Mouse (Mus musculus) forebrain, postnatal 0 days (tissue): ENCODE data around the gene Sfxn5. TPM values are rescaled to one million over a fixed set of nuclear protein-coding genes. Genes with fewer than 3 reads are reported as not detected.

Experiments used
- ATAC-seq: fragments of 200-750 bp; cut with Nextera tagmentation; 2 replicates; pipeline ENCODE4 v1.8.0; 2017; ENCODE audit warnings: mild to moderate bottlenecking, moderate library complexity
- DNase-seq: peaks from one replicate; pipeline ENCODE4 v3.0.0-alpha.2; 2015
- H3K27ac ChIP-seq: fragments of 300-500 bp; sonication (generic); 2 replicates; pipeline ENCODE4 v1.5.1; 2014; ENCODE audit warnings: low read depth, mild to moderate bottlenecking, antibody characterized with exemption, low read length, moderate library complexity, mixed read lengths
- H3K27me3 ChIP-seq: fragments of 300-500 bp; sonication (generic); 2 replicates; pipeline ENCODE4 v1.6.1; 2014; ENCODE audit warnings: mild to moderate bottlenecking, low read length, mixed read lengths; ENCODE audit not compliant: insufficient read depth
- H3K36me3 ChIP-seq: fragments of 300-500 bp; sonication (generic); 2 replicates; pipeline ENCODE4 v1.6.1; 2014; ENCODE audit warnings: mild to moderate bottlenecking, moderate library complexity; ENCODE audit not compliant: insufficient read depth
- H3K4me1 ChIP-seq: fragments of 300-500 bp; sonication (generic); 2 replicates; pipeline ENCODE4 v1.6.1; 2014; ENCODE audit warnings: antibody characterized with exemption; ENCODE audit not compliant: insufficient read depth
- H3K4me2 ChIP-seq: fragments of 300-500 bp; sonication (generic); 2 replicates; pipeline ENCODE4 v1.6.1; 2014; ENCODE audit warnings: low read depth, mild to moderate bottlenecking, moderate library complexity
- H3K4me3 ChIP-seq: fragments of 300-500 bp; sonication (generic); 2 replicates; pipeline ENCODE4 v1.5.1; 2014; ENCODE audit warnings: low read depth, low read length, mixed read lengths
- H3K9ac ChIP-seq: fragments of 300-500 bp; sonication (generic); 2 replicates; pipeline ENCODE4 v1.6.1; 2014; ENCODE audit warnings: mild to moderate bottlenecking
- H3K9me3 ChIP-seq: fragments of 300-500 bp; sonication (generic); 2 replicates; pipeline ENCODE4 v1.6.1; 2016; ENCODE audit warnings: low read length
- CTCF ChIP-seq: sonication (generic); IDR thresholded peaks from 2 replicates; pipeline ENCODE4 v1.5.1; 2016; ENCODE audit warnings: antibody characterized with exemption, control low read depth, low read depth
- WGBS: fragments of 180-500 bp; shearing (Covaris S2); extraction: QIAGEN DNeasy Blood & Tissue Kit; methylation state at CpG from one replicate; pipeline ENCODE4 v1.1.7; 2014; 5-methylcytosine and 5-hydroxymethylcytosine counted together
- polyA plus RNA-seq: library from polyadenylated mRNA; unstranded; fragments of >200 nt; fragmentation: Nextera tagmentation; extraction: Ambion mirVana; gene quantifications from 2 replicates; pipeline ENCODE4 v1.2.1, GENCODE M21; 2015
- total RNA-seq: library from RNA; depleted of rRNA; stranded (reverse); fragments of >200 nt; gene quantifications from 2 replicates; pipeline ENCODE4 v1.2.3, GENCODE M21; 2014

Gene Sfxn5
- total and polyA plus RNA-seq, 2 experiments from 2014 or later, result 49.1 to 55.6 TPM

DNA sequence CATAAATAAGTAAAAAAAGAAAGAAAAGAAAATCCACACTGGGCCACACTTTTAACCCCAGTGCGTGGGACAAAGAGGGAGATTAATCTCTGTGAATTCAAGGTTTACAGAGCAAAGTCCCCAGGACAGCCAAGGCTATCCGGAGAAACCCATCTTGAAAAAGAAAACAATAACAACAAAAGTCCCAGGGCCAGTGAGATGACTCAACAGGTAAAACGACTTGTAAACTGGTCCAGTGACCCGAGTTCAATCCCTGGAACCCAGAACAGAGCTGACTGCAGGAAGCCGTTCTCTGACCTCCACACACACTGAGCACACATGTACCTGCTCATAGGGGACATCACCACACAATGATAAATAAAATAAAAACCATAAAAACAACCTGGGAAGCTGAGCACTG is 31.2 kb upstream of the Sfxn5 start:
- TF ChIP-seq CTCF, result no peak
- DNase-seq (no peak), ATAC-seq (no peak)
- peaks cover 5% of the 10 kb centered on the region; the same call in 1 of the 2 replicates for H3K36me3 ChIP-seq
- H3K9me3 ChIP-seq, result no peaks in the 10 kb centered on the region
- H3K4me3 ChIP-seq, result no peak overlapping the region
- H3K4me1 ChIP-seq, result no peaks in the 10 kb centered on the region
- H3K4me2 ChIP-seq, result no peak overlapping the region
- H3K9ac ChIP-seq, result no peak overlapping the region
- H3K27ac ChIP-seq, result no peak overlapping the region
- H3K27me3 ChIP-seq, result no peaks in the 10 kb centered on the region
- WGBS, result 81% methylated on average over 5 of the region's 5 CpGs

GRCm38 (mm10) chr6:85363906-85364260 is 30.7 kb upstream of the Sfxn5 start:
- H3K4me1 ChIP-seq, result no peaks in the 10 kb centered on the region
- DNase-seq (no peak), ATAC-seq (no peak)
- H3K9ac ChIP-seq, result no peak overlapping the region
- H3K9me3 ChIP-seq, result no peaks in the 10 kb centered on the region
- 78% methylated on average over 4 of the region's 4 CpGs for WGBS
- H3K36me3 ChIP-seq, result peaks cover 5% of the 10 kb centered on the region; the same call in 1 of the 2 replicates
- H3K4me2 ChIP-seq, result no peak overlapping the region
- H3K27ac ChIP-seq, result no peak overlapping the region
- no peaks in the 10 kb centered on the region for H3K27me3 ChIP-seq
- no peak overlapping the region for H3K4me3 ChIP-seq
- no peak for TF ChIP-seq CTCF

GRCm38 (mm10) chr6:85363231-85363905 is 30.1 kb upstream of the Sfxn5 start:
- no peak overlapping the region for H3K4me2 ChIP-seq
- ATAC-seq, result no peak
- 93% methylated on average over 5 of the region's 5 CpGs for WGBS
- no peaks in the 10 kb centered on the region for H3K4me1 ChIP-seq
- H3K27me3 ChIP-seq, result no peaks in the 10 kb centered on the region
- H3K36me3 ChIP-seq, result peaks cover 5% of the 10 kb centered on the region; the same call in 1 of the 2 replicates
- H3K9ac ChIP-seq, result no peak overlapping the region
- no peak overlapping the region for H3K4me3 ChIP-seq
- H3K27ac ChIP-seq, result no peak overlapping the region
- TF ChIP-seq CTCF, result no peak
- no peaks in the 10 kb centered on the region for H3K9me3 ChIP-seq
- DNase-seq, result no peak

- no peaks in the 10 kb centered on the region for H3K9me3 ChIP-seq
- no peaks in the 10 kb centered on the region for H3K4me1 ChIP-seq
- no peak overlapping the region for H3K4me3 ChIP-seq
- H3K36me3 ChIP-seq, result peaks cover 5% of the 10 kb centered on the region; the same call in 1 of the 2 replicates
- no peak for TF ChIP-seq CTCF
- H3K9ac ChIP-seq, result no peak overlapping the region
- DNase-seq, result no peak
- no peak overlapping the region for H3K27ac ChIP-seq
- no peak overlapping the region for H3K4me2 ChIP-seq
- ATAC-seq, result no peak
- 84% methylated on average over 5 of the region's 5 CpGs for WGBS
- H3K27me3 ChIP-seq, result no peaks in the 10 kb centered on the region
These were observed 29.4 kb upstream of the Sfxn5 start for GRCm38 (mm10) chr6:85362610-85363009.

- Histone ChIP-seq H3K36me3 (peaks cover 2% of the 10 kb centered on the region; the same call in 1 of the 2 replicates), H3K27ac (no peak overlapping the region), H3K4me2 (no peak overlapping the region), H3K27me3 (no peaks in the 10 kb centered on the region), H3K9me3 (no peaks in the 10 kb centered on the region), H3K4me1 (no peaks in the 10 kb centered on the region), H3K4me3 (no peak overlapping the region), H3K9ac (no peak overlapping the region)
- no peak for TF ChIP-seq CTCF
- DNase-seq, result no peak
- ATAC-seq, result no peak
- WGBS, result 89% methylated on average over 5 of the region's 5 CpGs
These were observed 27.1 kb upstream of the Sfxn5 start for GRCm38 (mm10) chr6:85360311-85360710.

GRCm38 (mm10) chr6:85358877-85359276 is 25.7 kb upstream of the Sfxn5 start:
- Histone ChIP-seq H3K27me3 (no peaks in the 10 kb centered on the region), H3K9me3 (no peaks in the 10 kb centered on the region), H3K4me1 (no peaks in the 10 kb centered on the region), H3K4me2 (no peak overlapping the region), H3K4me3 (no peak overlapping the region), H3K27ac (no peak overlapping the region), H3K9ac (no peak overlapping the region), H3K36me3 (no peaks in the 10 kb centered on the region)
- no peak for DNase-seq
- no peak for TF ChIP-seq CTCF
- no peak for ATAC-seq
- WGBS, result 81% methylated on average over 1 of the region's 1 CpGs

GRCm38 (mm10) chr6:85356682-85357465 is 23.7 kb upstream of the Sfxn5 start:
- no peaks in the 10 kb centered on the region for H3K36me3 ChIP-seq
- no peak for DNase-seq
- H3K27ac ChIP-seq, result no peak overlapping the region
- H3K9ac ChIP-seq, result no peak overlapping the region
- no peak for TF ChIP-seq CTCF
- 66% methylated on average over 4 of the region's 4 CpGs for WGBS
- H3K9me3 ChIP-seq, result no peaks in the 10 kb centered on the region
- ATAC-seq, result no peak
- H3K27me3 ChIP-seq, result no peaks in the 10 kb centered on the region
- H3K4me1 ChIP-seq, result no peaks in the 10 kb centered on the region
- no peak overlapping the region for H3K4me2 ChIP-seq
- H3K4me3 ChIP-seq, result no peak overlapping the region
